Mouse (Mus musculus) cerebellum, adult 2 months (tissue): ENCODE measurements at regions not wholly inside any gene's neighbourhood (a gene's known extent, or its start where the extent isn't known, plus 50 kb on each side); places are given as distances from the start of the nearest gene placed in this dataset.

ENCODE experiments used
- DNase-seq, 2 experiments: peaks; one replicate each; pipeline ENCODE4 v3.0.0; 2021
- H3K27ac ChIP-seq: fragments of 200-500 bp; 2 replicates; pipeline ENCODE4 v1.5.1; 2012; ENCODE audit warnings: low read length, control low read depth, inconsistent platforms; ENCODE audit not compliant: insufficient read depth
- H3K27me3 ChIP-seq: fragments of 200-500 bp; 2 replicates; pipeline ENCODE4 v1.6.1; 2012; ENCODE audit warnings: inconsistent platforms, mild to moderate bottlenecking, low read length, moderate library complexity; ENCODE audit not compliant: control insufficient read depth, insufficient read depth
- H3K4me1 ChIP-seq: fragments of 200-500 bp; 2 replicates; pipeline ENCODE4 v1.6.1; 2011; ENCODE audit warnings: low read length; ENCODE audit not compliant: control insufficient read depth, insufficient read depth
- H3K4me3 ChIP-seq: fragments of 200-500 bp; replicated peaks from 2 replicates; pipeline ENCODE3; 2011; ENCODE audit warnings: mild to moderate bottlenecking, low read depth, low read length, control low read depth; ENCODE audit not compliant: insufficient read depth
- CTCF ChIP-seq: fragments of 200-500 bp; IDR thresholded peaks from 2 replicates; pipeline ENCODE4 v1.5.1; 2011; ENCODE audit warnings: low read depth, mild to moderate bottlenecking, control low read depth, low read length, moderate library complexity, borderline replicate concordance; ENCODE audit not compliant: insufficient read depth
- POLR2A ChIP-seq: fragments of 200-500 bp; IDR thresholded peaks from 2 replicates; pipeline ENCODE4 v1.6.1; 2011; ENCODE audit warnings: low read length, control low read depth, borderline replicate concordance; ENCODE audit not compliant: insufficient read depth
- WGBS: fragments of 180-500 bp; shearing (Covaris S2); methylation state at CpG from one replicate; pipeline ENCODE4 v1.1.7; 2018; 5-methylcytosine and 5-hydroxymethylcytosine counted together

- H3K27me3 ChIP-seq, result no peaks in the 10 kb centered on the region; the same call in 1 of the 2 replicates
- DNase-seq, result peak; percentile 39 to 43
- no peak for TF ChIP-seq POLR2A
- no peak for TF ChIP-seq CTCF
- H3K4me3 ChIP-seq, result no peak overlapping the region
- no peaks in the 10 kb centered on the region for H3K4me1 ChIP-seq
- no peak overlapping the region for H3K27ac ChIP-seq
- WGBS, result 4% methylated on average over 14 of the region's 14 CpGs
These were observed 330.6 kb upstream of the Mki67 start for GRCm38 (mm10) chr7:136046645-136047363.

GRCm38 (mm10) chr7:136047364-136047945 is 331.3 kb upstream of the Mki67 start:
- Histone ChIP-seq H3K4me3 (no peak overlapping the region), H3K4me1 (no peaks in the 10 kb centered on the region), H3K27ac (no peak overlapping the region), H3K27me3 (no peaks in the 10 kb centered on the region; the same call in 1 of the 2 replicates)
- 7% methylated on average over 7 of the region's 7 CpGs for WGBS
- DNase-seq, result no peak
- no peak for TF ChIP-seq CTCF
- TF ChIP-seq POLR2A, result no peak

DNA sequence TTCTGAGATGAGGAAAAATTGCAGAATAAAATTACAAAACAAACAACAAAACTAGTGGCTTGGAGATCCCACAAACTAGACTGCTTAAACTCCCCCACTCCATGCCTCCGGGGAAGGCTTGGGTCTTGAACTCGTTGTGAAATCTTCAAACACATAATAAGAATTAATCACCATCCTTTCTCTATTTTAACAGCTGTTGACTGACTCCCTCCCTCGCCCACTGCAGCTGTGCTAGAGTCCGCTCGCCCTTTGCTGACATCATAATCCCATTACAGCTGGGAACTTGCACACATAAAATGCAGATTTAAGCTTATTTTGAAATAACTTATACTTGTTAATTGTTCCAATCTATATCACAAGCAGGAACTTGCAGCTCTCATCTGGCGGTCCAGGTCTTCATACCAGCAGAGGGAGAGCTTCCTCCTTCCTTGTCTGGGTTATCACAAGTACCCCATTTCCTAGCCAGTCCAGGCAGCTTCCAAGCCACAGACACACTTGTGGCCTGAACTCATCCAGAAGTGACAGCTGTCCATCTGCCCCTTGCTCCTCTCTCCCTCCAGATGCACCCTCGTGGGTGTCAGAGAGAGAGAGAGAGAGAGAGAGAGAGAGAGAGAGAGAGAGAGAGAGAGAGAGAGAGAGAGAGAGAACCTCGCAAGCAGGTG is 332.9 kb upstream of the Mki67 start:
- Histone ChIP-seq H3K4me1 (no peaks in the 10 kb centered on the region), H3K27me3 (no peaks in the 10 kb centered on the region; the same call in 1 of the 2 replicates), H3K27ac (no peak overlapping the region), H3K4me3 (no peak overlapping the region)
- DNase-seq, result no peak
- TF ChIP-seq POLR2A (no peak), CTCF (no peak)
- WGBS, result 56% methylated on average over 8 of the region's 8 CpGs

DNA sequence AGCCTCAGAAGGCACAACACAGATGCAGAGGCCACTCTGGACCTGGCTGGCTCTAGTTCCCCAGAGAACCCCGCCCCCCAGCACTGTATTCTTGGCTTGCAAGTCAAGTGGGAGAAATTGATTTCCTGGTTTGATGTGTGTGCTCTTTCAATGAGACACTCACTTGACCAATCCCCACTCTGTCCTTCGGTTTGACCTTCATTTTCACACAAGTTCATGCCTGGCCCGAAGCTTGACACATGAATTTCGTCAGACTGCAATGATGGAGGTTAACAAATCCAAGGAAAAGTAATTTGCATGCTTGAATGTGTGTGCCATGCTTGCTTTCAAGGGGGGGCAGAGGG is 333.4 kb upstream of the Mki67 start:
- no peak for DNase-seq
- H3K27ac ChIP-seq, result no peak overlapping the region
- H3K4me1 ChIP-seq, result no peaks in the 10 kb centered on the region
- 23% methylated on average over 4 of the region's 4 CpGs for WGBS
- no peaks in the 10 kb centered on the region; the same call in 1 of the 2 replicates for H3K27me3 ChIP-seq
- TF ChIP-seq POLR2A, result no peak
- no peak for TF ChIP-seq CTCF
- no peak overlapping the region for H3K4me3 ChIP-seq

- 15% methylated on average over 3 of the region's 3 CpGs for WGBS
- no peak for DNase-seq
- Histone ChIP-seq H3K27ac (no peak overlapping the region), H3K27me3 (no peaks in the 10 kb centered on the region; the same call in 1 of the 2 replicates), H3K4me3 (no peak overlapping the region), H3K4me1 (no peaks in the 10 kb centered on the region)
- no peak for TF ChIP-seq POLR2A
- TF ChIP-seq CTCF, result no peak
These were observed 334.0 kb upstream of the Mki67 start for GRCm38 (mm10) chr7:136050116-136050515.

GRCm38 (mm10) chr7:136056876-136057484 is 340.8 kb upstream of the Mki67 start:
- 78% methylated on average over 16 of the region's 16 CpGs for WGBS
- no peak for DNase-seq
- no peak overlapping the region for H3K27ac ChIP-seq
- TF ChIP-seq CTCF, result no peak
- TF ChIP-seq POLR2A, result no peak
- H3K27me3 ChIP-seq, result peaks cover 1% of the 10 kb centered on the region; the same call in 1 of the 2 replicates
- H3K4me3 ChIP-seq, result no peak overlapping the region
- no peaks in the 10 kb centered on the region for H3K4me1 ChIP-seq

DNA sequence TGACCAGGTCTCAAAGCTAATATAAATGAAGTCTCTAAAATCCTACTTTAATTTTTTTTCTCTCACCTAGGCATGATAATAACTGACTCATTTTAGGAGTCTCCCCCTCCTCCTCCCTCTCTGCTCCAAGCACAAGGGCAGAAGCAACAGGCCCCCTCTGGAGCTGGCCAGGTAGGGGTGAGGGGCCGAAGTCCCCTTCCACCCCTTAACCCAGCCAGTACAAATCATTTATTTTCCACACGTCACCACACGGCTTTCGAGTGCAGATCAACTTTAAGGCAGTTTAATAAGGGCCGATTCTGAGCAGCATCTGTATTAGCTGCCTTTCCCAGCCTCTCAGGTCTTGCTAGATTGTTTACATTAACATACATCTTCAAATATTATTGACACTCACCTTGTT is 342.2 kb upstream of the Mki67 start:
- no peak overlapping the region for H3K4me3 ChIP-seq
- DNase-seq, result no peak
- peaks cover 1% of the 10 kb centered on the region; the same call in 1 of the 2 replicates for H3K27me3 ChIP-seq
- TF ChIP-seq CTCF, result no peak
- TF ChIP-seq POLR2A, result no peak
- H3K4me1 ChIP-seq, result no peaks in the 10 kb centered on the region
- H3K27ac ChIP-seq, result no peak overlapping the region
- WGBS, result 78% methylated on average over 5 of the region's 5 CpGs
